Mouse (Mus musculus) testis, postnatal 10 days (tissue): ENCODE data around the gene Txndc2.

ENCODE experiments used
- DNase-seq: peaks from one replicate; pipeline ENCODE4 v3.0.0; 2021; ENCODE audit warnings: low spot score

Txndc2 gene

GRCm38 (mm10) chr17:65612391-65613141 is 29.4 kb downstream of the Txndc2 start:
- peak; percentile 73 for DNase-seq

- DNase-seq = no peak
These were observed 30.2 kb downstream of the Txndc2 start for GRCm38 (mm10) chr17:65611721-65612120.

GRCm38 (mm10) chr17:65608743-65609142 is 33.2 kb downstream of the Txndc2 start:
- no peak for DNase-seq

- no peak for DNase-seq
These were observed 33.7 kb downstream of the Txndc2 start for GRCm38 (mm10) chr17:65608312-65608687.

- DNase-seq = no peak
These were observed 34.2 kb downstream of the Txndc2 start for GRCm38 (mm10) chr17:65607574-65608311.

- no peak for DNase-seq
These were observed 36.0 kb downstream of the Txndc2 start for GRCm38 (mm10) chr17:65606014-65606413.

- DNase-seq = no peak
These were observed 37.1 kb downstream of the Txndc2 start for GRCm38 (mm10) chr17:65604892-65605291.

- DNase-seq = no peak
These were observed 37.7 kb downstream of the Txndc2 start for GRCm38 (mm10) chr17:65604315-65604714.

- DNase-seq = no peak
These were observed 44.0 kb downstream of the Txndc2 start for GRCm38 (mm10) chr17:65597857-65598486.

- no peak for DNase-seq
These were observed 47.3 kb downstream of the Txndc2 start for GRCm38 (mm10) chr17:65594687-65595086.
